Mouse (Mus musculus): ENCODE measurements at regions not wholly inside any gene's neighbourhood (a gene's known extent, or its start where the extent isn't known, plus 50 kb on each side); places are given as distances from the start of the nearest gene placed in this dataset.
"Not testable (repeated sequence)": the region's sequence is repeated elsewhere in the genome, so short reads cannot be mapped to it uniquely, and the experiment has no call there.

- intact Hi-C loops (cut with DNase I; ENCODE audit: low total_unique reads): not testable (repeated sequence)
- peak; percentile 3 for DNase-seq
Measured at GRCm38 (mm10) chr11:41090391-41090900, 335.3 kb upstream of the Ccng1 start.

GRCm38 (mm10) chr11:41063570-41063969, 308.5 kb upstream of the Ccng1 start:
- intact Hi-C loops (cut with DNase I; ENCODE audit: low total_unique reads): no loop called here
- no peak for DNase-seq

GRCm38 (mm10) chr11:41057796-41058195, 302.7 kb upstream of the Ccng1 start:
- intact Hi-C loops (cut with DNase I; ENCODE audit: low total_unique reads): no loop called here
- DNase-seq: no peak

- intact Hi-C loops (cut with DNase I; ENCODE audit: low total_unique reads): no loop called here
Measured at GRCm38 (mm10) chr11:41030018-41030417, 274.9 kb upstream of the Ccng1 start.

GRCm38 (mm10) chr11:41010096-41010495, 255.0 kb upstream of the Ccng1 start:
- intact Hi-C loops (cut with DNase I; ENCODE audit: low total_unique reads): no loop called here
- DNase-seq: no peak

More at GRCm38 (mm10) chr11:41030018-41030417, 274.9 kb upstream of the Ccng1 start:
- DNase-seq: no peak

- DNase-seq: no peak
- intact Hi-C loops (cut with DNase I; ENCODE audit: low total_unique reads): no loop called here
Measured at GRCm38 (mm10) chr11:40972806-40973205, 217.7 kb upstream of the Ccng1 start.

- peak; percentile 8 for DNase-seq
- intact Hi-C loops (cut with DNase I; ENCODE audit: low total_unique reads): no loop called here
Measured at GRCm38 (mm10) chr11:40927168-40927567, 172.1 kb upstream of the Ccng1 start.

- intact Hi-C loops (cut with DNase I; ENCODE audit: low total_unique reads): no loop called here
- no peak for DNase-seq
Measured at GRCm38 (mm10) chr11:40891485-40891884, 136.4 kb upstream of the Ccng1 start.

- no peak for DNase-seq
- intact Hi-C loops (cut with DNase I; ENCODE audit: low total_unique reads): no loop called here
Measured at GRCm38 (mm10) chr11:40884509-40884908, 129.4 kb upstream of the Ccng1 start.

GRCm38 (mm10) chr11:40879589-40879988, 124.5 kb upstream of the Ccng1 start:
- DNase-seq: no peak
- intact Hi-C loops (cut with DNase I; ENCODE audit: low total_unique reads): no loop called here

GRCm38 (mm10) chr11:40873002-40873401, 117.9 kb upstream of the Ccng1 start:
- DNase-seq: no peak
- intact Hi-C loops (cut with DNase I; ENCODE audit: low total_unique reads): no loop called here

- intact Hi-C loops (cut with DNase I; ENCODE audit: low total_unique reads): no loop called here
- DNase-seq: peak; percentile 6
Measured at GRCm38 (mm10) chr11:40865694-40866093, 110.6 kb upstream of the Ccng1 start.

GRCm38 (mm10) chr11:40851361-40851760, 96.2 kb upstream of the Ccng1 start:
- intact Hi-C loops (cut with DNase I; ENCODE audit: low total_unique reads): no loop called here
- no peak for DNase-seq

GRCm38 (mm10) chr11:40850652-40851092, 95.6 kb upstream of the Ccng1 start:
- no peak for DNase-seq

GRCm38 (mm10) chr11:40846586-40846985, 91.5 kb upstream of the Ccng1 start:
- intact Hi-C loops (cut with DNase I; ENCODE audit: low total_unique reads): no loop called here
- no peak for DNase-seq

More at GRCm38 (mm10) chr11:40850652-40851092, 95.6 kb upstream of the Ccng1 start:
- intact Hi-C loops (cut with DNase I; ENCODE audit: low total_unique reads): no loop called here

- DNase-seq: no peak
- intact Hi-C loops (cut with DNase I; ENCODE audit: low total_unique reads): no loop called here
Measured at GRCm38 (mm10) chr11:40835393-40835792, 80.3 kb upstream of the Ccng1 start.
